Mouse (Mus musculus): ENCODE measurements around the gene Sept1.

DNA sequence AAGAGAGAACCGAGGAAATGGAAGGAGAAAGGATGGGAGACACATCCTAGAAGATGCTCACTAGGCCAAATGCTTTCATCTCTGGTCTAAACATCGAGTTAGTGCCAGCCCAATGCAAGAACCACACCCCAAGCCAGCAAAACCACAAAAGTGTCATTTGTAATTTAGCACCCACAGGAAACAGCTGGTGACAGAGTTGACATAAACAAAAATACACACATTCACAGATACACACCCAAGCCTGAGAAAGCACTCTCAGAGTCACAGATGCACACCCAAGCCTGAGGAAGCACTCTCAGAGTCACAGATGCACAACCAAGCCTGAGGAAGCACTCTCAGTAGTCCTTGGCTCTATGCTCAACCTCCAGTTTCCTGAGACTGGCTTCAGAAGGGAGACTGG lies 52.1 kb downstream of the Sept1 start:
- TF ChIP-seq CTCF (IDR thresholded peaks at IDR 0.05; ENCODE audit: borderline replicate concordance, insufficient read depth, low read depth, low read length), result no peak
- no peak for TF ChIP-seq POLR2A (IDR thresholded peaks at IDR 0.05; ENCODE audit: borderline replicate concordance, insufficient read depth, low read length)

Data from cerebellum, adult 2 months (tissue).